Mouse (Mus musculus): ENCODE measurements around the gene Glce.

DNA sequence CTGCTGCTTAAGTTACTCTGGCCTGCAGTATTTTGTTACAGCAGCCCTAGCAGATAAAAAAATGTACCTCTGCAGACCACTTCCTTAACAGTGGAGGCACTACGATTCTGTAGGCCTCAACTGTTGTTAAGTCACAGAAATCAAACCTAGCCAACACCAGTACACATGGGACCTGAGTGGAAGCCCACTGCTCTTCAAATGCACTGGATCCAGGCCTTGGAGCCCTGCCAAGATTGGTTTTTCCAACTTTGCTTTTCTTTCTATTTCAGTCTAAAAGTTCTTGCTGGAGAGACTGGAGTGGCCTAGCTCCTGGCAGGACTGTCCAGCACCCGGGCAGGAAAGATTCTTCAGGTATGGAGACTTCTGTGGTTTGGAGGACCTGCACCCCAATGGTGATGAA is 66.2 kb downstream of the Glce start:
- TF ChIP-seq CTCF (conservative IDR thresholded peaks at IDR 0.05; ENCODE audit: insufficient read depth, insufficient read length, low read depth, low read length) (no peak), POLR2A (IDR thresholded peaks at IDR 0.05; ENCODE audit: low read depth, low read length) (no peak)
